Mouse (Mus musculus) kidney, postnatal 14 days (tissue): ENCODE data around the gene Ehhadh.

ENCODE experiments used
- DNase-seq: peaks from one replicate; pipeline ENCODE4 v3.0.0; 2022; ENCODE audit warnings: mixed read lengths

Gene Ehhadh

GRCm38 (mm10) chr16:21727421-21727820 is 60.2 kb downstream of the Ehhadh start:
- DNase-seq, result no peak

- no peak for DNase-seq
Observed at GRCm38 (mm10) chr16:21724261-21724660, 63.3 kb downstream of the Ehhadh start.

GRCm38 (mm10) chr16:21719770-21720169 is 67.8 kb downstream of the Ehhadh start:
- DNase-seq, result no peak

GRCm38 (mm10) chr16:21714516-21714915 is 73.1 kb downstream of the Ehhadh start:
- DNase-seq, result no peak
